Mouse (Mus musculus) erythroblast, embryonic 14.5 days (primary cell): Measurements from ENCODE around the gene Tbc1d17.

Experiments
- GATA1 ChIP-seq: IDR thresholded peaks from 2 replicates; pipeline ENCODE4 v1.6.1; 2012; ENCODE audit warnings: low read length, inconsistent platforms, mixed read lengths
- TAL1 ChIP-seq: IDR thresholded peaks from 3 replicates; pipeline ENCODE4 v1.6.1; 2012; ENCODE audit warnings: low read length, inconsistent platforms, mixed read lengths

DNA sequence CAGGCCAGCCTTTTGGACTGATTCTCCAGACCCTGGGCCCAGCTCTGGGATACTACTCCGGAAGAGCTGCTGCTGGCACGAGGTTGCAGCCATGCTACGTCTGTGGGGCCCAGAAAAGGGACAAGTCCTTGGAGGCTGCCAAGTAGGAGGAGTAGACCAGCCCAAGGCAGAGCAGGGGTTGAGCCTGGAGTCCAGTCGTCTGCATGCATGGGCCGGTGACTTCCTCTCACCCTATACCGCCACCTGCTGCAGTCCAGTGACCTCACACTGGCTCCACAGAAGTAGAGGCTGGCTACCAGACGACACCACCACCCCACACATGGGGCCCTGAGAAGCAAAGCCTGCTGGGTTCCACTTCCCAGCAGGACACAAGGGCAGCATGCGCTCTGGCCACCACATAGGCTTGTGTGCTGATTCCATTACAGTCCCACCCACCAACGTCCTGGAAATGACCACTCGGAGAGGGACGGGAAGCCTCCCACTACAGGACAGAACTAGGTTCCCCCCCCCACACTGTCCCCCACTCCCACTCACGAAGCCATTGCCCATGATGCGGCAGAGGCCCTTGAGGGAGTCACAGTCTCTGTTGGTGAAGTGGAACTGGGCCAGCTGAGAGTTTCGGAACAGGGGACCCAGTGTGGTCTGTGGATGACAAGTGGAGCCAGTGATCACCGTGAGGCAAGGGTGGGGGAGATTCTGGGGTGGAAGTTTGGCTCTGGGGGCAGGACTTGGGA, 17.6 kb upstream of the Tbc1d17 start:
- no peak for TF ChIP-seq TAL1
- no peak for TF ChIP-seq GATA1
